Mouse (Mus musculus) left cerebral cortex, adult 2 months (tissue): Measurements from ENCODE around the gene Ddn. TPM values are rescaled to one million over a fixed set of nuclear protein-coding genes. Genes with fewer than 3 reads are reported as not detected.
"Not testable (repeated sequence)": the region's sequence is repeated elsewhere in the genome, so short reads cannot be mapped to it uniquely, and the experiment has no call there.

Experiments used
- DNase-seq, 2 experiments: peaks; one replicate each; pipeline ENCODE4 v3.0.0; 2021 to 2022; ENCODE audit warnings: low spot score in 2 of 2, mixed read lengths in 1 of 2; ENCODE audit errors: extremely low spot score in 1 of 2
- H3K27ac ChIP-seq: fragments of 200-600 bp; 2 replicates; pipeline ENCODE4 v1.8.1; 2022
- H3K4me3 ChIP-seq: fragments of 200-600 bp; 2 replicates; pipeline ENCODE4 v1.8.1; 2022
- CTCF ChIP-seq: fragments of 200-600 bp; IDR thresholded peaks from 2 replicates; pipeline ENCODE4 v1.8.1; 2022; ENCODE audit warnings: antibody characterized with exemption, mild to moderate bottlenecking, moderate library complexity
- intact Hi-C: fragments of 180-260 bp; cut with DNase I; formaldehyde crosslinking; loops from one replicate; pipeline ENCODE4 v1.15.1; 2025
- total RNA-seq, 2 experiments: library from RNA; stranded (reverse); gene quantifications; 2 replicates each; pipeline ENCODE4 v1.2.3; 2021

Gene Ddn
- total RNA-seq, 2 experiments from 2014 or later = 739 to 834 TPM

GRCm38 (mm10) chr15:98830736-98831683 lies 21.7 kb upstream of the Ddn start, which contains the start of gene Prkag1:
Gene Prkag1 (minus strand): TSS chr15:98831521.
- TF ChIP-seq CTCF = peak; percentile 67
- Histone ChIP-seq H3K27ac (peak within 1 kb of the TSS; percentile 94), H3K4me3 (peak within 1 kb of the TSS; percentile 90)
- DNase-seq = peak; percentile 94
- intact Hi-C loops = loop anchor here (2.0 to 5.0 kb wide), 2 partner anchors 26 to 36 kb away; no protein-coding TSS in a partner anchor

- Histone ChIP-seq H3K27ac (no peak overlapping the region), H3K4me3 (no peak overlapping the region)
- no peak for DNase-seq
- intact Hi-C loops = no loop called here
- no peak for TF ChIP-seq CTCF
These were observed 18.3 kb upstream of the Ddn start for GRCm38 (mm10) chr15:98827611-98828011.

- DNase-seq = no peak
- TF ChIP-seq CTCF = peak; percentile 39
- intact Hi-C loops = no loop called here
- Histone ChIP-seq H3K27ac (no peak overlapping the region), H3K4me3 (no peak overlapping the region)
These were observed 14.1 kb upstream of the Ddn start for GRCm38 (mm10) chr15:98823434-98823833.

GRCm38 (mm10) chr15:98822147-98822546 lies 12.9 kb upstream of the Ddn start:
- no peak for TF ChIP-seq CTCF
- no peak overlapping the region for H3K4me3 ChIP-seq
- DNase-seq = no peak

GRCm38 (mm10) chr15:98821403-98821802 lies 12.1 kb upstream of the Ddn start:
- Histone ChIP-seq H3K4me3 (no peak overlapping the region), H3K27ac (peak overlapping the region; percentile 10; the same call in 1 of the 2 replicates)
- intact Hi-C loops = no loop called here
- peak in 1 of 2 experiments; percentile 43 for DNase-seq
- peak; percentile 49 for TF ChIP-seq CTCF

More at GRCm38 (mm10) chr15:98822147-98822546, 12.9 kb upstream of the Ddn start:
- no peak overlapping the region; the same call in 1 of the 2 replicates for H3K27ac ChIP-seq
- intact Hi-C loops = no loop called here

- H3K4me3 ChIP-seq = no peak overlapping the region
- DNase-seq = no peak
- TF ChIP-seq CTCF = no peak
- H3K27ac ChIP-seq = peak overlapping the region; percentile 55
- intact Hi-C loops = no loop called here
These were observed 11.6 kb upstream of the Ddn start for GRCm38 (mm10) chr15:98820937-98821336.

- intact Hi-C loops = no loop called here
- no peak overlapping the region for H3K27ac ChIP-seq
- H3K4me3 ChIP-seq = no peak overlapping the region
- TF ChIP-seq CTCF = no peak; the same call in 1 of the 2 replicates
- no peak for DNase-seq
These were observed 8.9 kb upstream of the Ddn start for GRCm38 (mm10) chr15:98818171-98818570.

- DNase-seq = peak; percentile 58 to 70
- no peak for TF ChIP-seq CTCF
- peak overlapping the region; percentile 96 for H3K27ac ChIP-seq
- intact Hi-C loops = no loop called here
- no peak overlapping the region for H3K4me3 ChIP-seq
These were observed 3.6 kb upstream of the Ddn start for GRCm38 (mm10) chr15:98812741-98813424.

- TF ChIP-seq CTCF = peak; percentile 40
- DNase-seq, H3K4me3 ChIP-seq, intact Hi-C loops: not testable (repeated sequence)
- peak overlapping the region; percentile 96; the same call in 1 of the 2 replicates for H3K27ac ChIP-seq
These were observed 922 bp upstream of the Ddn start for GRCm38 (mm10) chr15:98810212-98810611.

GRCm38 (mm10) chr15:98808651-98809134 lies 597 bp downstream of the Ddn start:
- TF ChIP-seq CTCF = no peak
- intact Hi-C loops = no loop called here
- Histone ChIP-seq H3K4me3 (peak overlapping the region; percentile 63), H3K27ac (peak overlapping the region; percentile 96)
- peak; percentile 81 to 83 for DNase-seq

- intact Hi-C loops = no loop called here
- Histone ChIP-seq H3K4me3 (peak overlapping the region; percentile 63), H3K27ac (peak overlapping the region; percentile 96)
These were observed 1.2 kb downstream of the Ddn start for GRCm38 (mm10) chr15:98807895-98808650.

More at GRCm38 (mm10) chr15:98807895-98808650, 1.2 kb downstream of the Ddn start:
- no peak for TF ChIP-seq CTCF
- DNase-seq = peak; percentile 83 to 84
